Mouse (Mus musculus): ENCODE results near the gene Spryd3. TPM values are rescaled to one million over a fixed set of nuclear protein-coding genes. Genes with fewer than 3 reads are reported as not detected.

The Spryd3 gene
- polyA plus RNA-seq, 1 experiment from 2014 or later: 93.5 TPM

GRCm38 (mm10) chr15:102144726-102145125, 8.7 kb upstream of the Spryd3 start:
- H3K36me3 ChIP-seq: no peaks in the 10 kb centered on the region
- H3K4me1 ChIP-seq (replicated peaks): no peaks in the 10 kb centered on the region
- 0 out of 2 replicates have a peak overlapping the region, but pooled peaks have one; percentile 0 for H3K4me3 ChIP-seq
- peaks cover 34% of the 10 kb centered on the region for H3K27me3 ChIP-seq
- H3K9ac ChIP-seq: no peak overlapping the region
- WGBS: 15% methylated on average over 19 of the region's 19 CpGs
- H3K9me3 ChIP-seq: no peaks in the 10 kb centered on the region
- H3K27ac ChIP-seq (replicated peaks): no peak overlapping the region
- H3K4me2 ChIP-seq: peak overlapping the region; percentile 14
- no peak for ATAC-seq (ENCODE audit: low FRiP score, low read depth)

- Histone ChIP-seq H3K36me3 (no peaks in the 10 kb centered on the region), H3K9ac (no peak within 1 kb of the TSS)
- 9% methylated on average over 22 of the region's 22 CpGs for WGBS
Measured at GRCm38 (mm10) chr15:102144274-102144711, 8.3 kb upstream of the Spryd3 start, which contains the start of gene Igfbp6. Igfbp6 (plus strand) TSS chr15:102144362.

GRCm38 (mm10) chr15:102142914-102143912, 7.2 kb upstream of the Spryd3 start:
- no peaks in the 10 kb centered on the region for H3K9me3 ChIP-seq
- H3K36me3 ChIP-seq: no peaks in the 10 kb centered on the region
- no peaks in the 10 kb centered on the region for H3K4me1 ChIP-seq (replicated peaks)
- H3K9ac ChIP-seq: no peak overlapping the region
- no peak overlapping the region for H3K4me2 ChIP-seq
- no peak for ATAC-seq (ENCODE audit: low FRiP score, low read depth)
- no peak overlapping the region for H3K27ac ChIP-seq (replicated peaks)
- 61% methylated on average over 23 of the region's 23 CpGs for WGBS
- no peak overlapping the region for H3K4me3 ChIP-seq
- peaks cover 34% of the 10 kb centered on the region for H3K27me3 ChIP-seq

More at GRCm38 (mm10) chr15:102144274-102144711, 8.3 kb upstream of the Spryd3 start, which contains the start of gene Igfbp6:
- Histone ChIP-seq H3K4me2 (peak within 1 kb of the TSS; percentile 14), H3K4me1 (replicated peaks) (no peaks in the 10 kb centered on the region), H3K9me3 (no peaks in the 10 kb centered on the region), H3K27ac (replicated peaks) (no peak within 1 kb of the TSS), H3K4me3 (0 out of 2 replicates have a peak within 1 kb of the TSS, but pooled peaks have one; percentile 0), H3K27me3 (peaks cover 34% of the 10 kb centered on the region)
- ATAC-seq (ENCODE audit: low FRiP score, low read depth): no peak

GRCm38 (mm10) chr15:102141120-102141519, 5.1 kb upstream of the Spryd3 start:
- Histone ChIP-seq H3K9me3 (no peaks in the 10 kb centered on the region), H3K27ac (replicated peaks) (no peak overlapping the region), H3K4me1 (replicated peaks) (peaks cover 8% of the 10 kb centered on the region; the same call in 1 of the 2 replicates), H3K27me3 (peaks cover 34% of the 10 kb centered on the region), H3K36me3 (no peaks in the 10 kb centered on the region), H3K4me2 (no peak overlapping the region), H3K4me3 (no peak overlapping the region), H3K9ac (no peak overlapping the region)
- 87% methylated on average over 5 of the region's 5 CpGs for WGBS
- no peak for ATAC-seq (ENCODE audit: low FRiP score, low read depth)

- WGBS: 4% methylated on average over 33 of the region's 35 CpGs
- H3K9ac ChIP-seq: peak overlapping the region; percentile 89
- no peaks in the 10 kb centered on the region for H3K27me3 ChIP-seq
- ATAC-seq (ENCODE audit: low FRiP score, low read depth): peak; percentile 82
- peak overlapping the region; percentile 88 for H3K27ac ChIP-seq (replicated peaks)
- H3K9me3 ChIP-seq: no peaks in the 10 kb centered on the region
- H3K4me2 ChIP-seq: peak overlapping the region; percentile 65
- peak overlapping the region; percentile 93 for H3K4me3 ChIP-seq
- H3K36me3 ChIP-seq: peaks cover 22% of the 10 kb centered on the region
- peaks cover 25% of the 10 kb centered on the region for H3K4me1 ChIP-seq (replicated peaks)
Measured at GRCm38 (mm10) chr15:102135522-102136128, 409 bp downstream of the Spryd3 start.

GRCm38 (mm10) chr15:102134709-102135108, 1.3 kb downstream of the Spryd3 start:
- peak overlapping the region; percentile 93 for H3K4me3 ChIP-seq
- 88% methylated on average over 2 of the region's 2 CpGs for WGBS
- H3K9me3 ChIP-seq: no peaks in the 10 kb centered on the region
- H3K36me3 ChIP-seq: peaks cover 31% of the 10 kb centered on the region
- H3K9ac ChIP-seq: peak overlapping the region; percentile 89; the same call in 1 of the 2 replicates
- ATAC-seq (ENCODE audit: low FRiP score, low read depth): no peak
- peaks cover 25% of the 10 kb centered on the region for H3K4me1 ChIP-seq (replicated peaks)
- peak overlapping the region; percentile 65 for H3K4me2 ChIP-seq
- no peak overlapping the region for H3K27ac ChIP-seq (replicated peaks)
- H3K27me3 ChIP-seq: no peaks in the 10 kb centered on the region

- H3K27me3 ChIP-seq: no peaks in the 10 kb centered on the region
- no peak overlapping the region for H3K4me3 ChIP-seq
- no peaks in the 10 kb centered on the region for H3K9me3 ChIP-seq
- H3K27ac ChIP-seq (replicated peaks): no peak overlapping the region
- H3K36me3 ChIP-seq: peaks cover 44% of the 10 kb centered on the region
- ATAC-seq (ENCODE audit: low FRiP score, low read depth): no peak
- 85% methylated on average over 9 of the region's 9 CpGs for WGBS
- H3K4me1 ChIP-seq (replicated peaks): peaks cover 25% of the 10 kb centered on the region
- H3K9ac ChIP-seq: no peak overlapping the region
- H3K4me2 ChIP-seq: no peak overlapping the region
Measured at GRCm38 (mm10) chr15:102133314-102133713, 2.7 kb downstream of the Spryd3 start.

GRCm38 (mm10) chr15:102126303-102126702, 9.7 kb downstream of the Spryd3 start:
- H3K36me3 ChIP-seq: peaks cover 70% of the 10 kb centered on the region
- no peaks in the 10 kb centered on the region for H3K4me1 ChIP-seq (replicated peaks)
- H3K9me3 ChIP-seq: no peaks in the 10 kb centered on the region
- WGBS: 71% methylated on average over 2 of the region's 2 CpGs
- H3K27me3 ChIP-seq: no peaks in the 10 kb centered on the region
- H3K4me2 ChIP-seq: no peak overlapping the region
- no peak overlapping the region for H3K27ac ChIP-seq (replicated peaks)
- H3K4me3 ChIP-seq: no peak overlapping the region
- ATAC-seq (ENCODE audit: low FRiP score, low read depth): no peak
- no peak overlapping the region for H3K9ac ChIP-seq

GRCm38 (mm10) chr15:102120530-102120929, 15.5 kb downstream of the Spryd3 start:
- no peak overlapping the region for H3K9ac ChIP-seq
- H3K36me3 ChIP-seq: peaks cover 60% of the 10 kb centered on the region
- H3K27me3 ChIP-seq: no peaks in the 10 kb centered on the region
- ATAC-seq (ENCODE audit: low FRiP score, low read depth): no peak
- H3K9me3 ChIP-seq: no peaks in the 10 kb centered on the region
- H3K27ac ChIP-seq (replicated peaks): no peak overlapping the region
- WGBS: 88% methylated on average over 5 of the region's 5 CpGs
- no peak overlapping the region for H3K4me2 ChIP-seq
- H3K4me1 ChIP-seq (replicated peaks): peaks cover 33% of the 10 kb centered on the region
- H3K4me3 ChIP-seq: no peak overlapping the region

- H3K9ac ChIP-seq: no peak overlapping the region
- no peak overlapping the region for H3K4me3 ChIP-seq
- peaks cover 37% of the 10 kb centered on the region for H3K4me1 ChIP-seq (replicated peaks)
- no peaks in the 10 kb centered on the region for H3K9me3 ChIP-seq
- H3K27ac ChIP-seq (replicated peaks): no peak overlapping the region
- no peaks in the 10 kb centered on the region for H3K27me3 ChIP-seq
- H3K36me3 ChIP-seq: peaks cover 55% of the 10 kb centered on the region
- 70% methylated on average over 2 of the region's 2 CpGs for WGBS
- no peak overlapping the region for H3K4me2 ChIP-seq
- no peak for ATAC-seq (ENCODE audit: low FRiP score, low read depth)
Measured at GRCm38 (mm10) chr15:102119831-102120170, 16.2 kb downstream of the Spryd3 start.

- 76% methylated on average over 8 of the region's 8 CpGs for WGBS
- no peak for ATAC-seq (ENCODE audit: low FRiP score, low read depth)
- no peaks in the 10 kb centered on the region for H3K27me3 ChIP-seq
- H3K4me3 ChIP-seq: no peak overlapping the region
- peaks cover 37% of the 10 kb centered on the region for H3K4me1 ChIP-seq (replicated peaks)
- no peak overlapping the region for H3K4me2 ChIP-seq
- H3K9me3 ChIP-seq: no peaks in the 10 kb centered on the region
- peaks cover 50% of the 10 kb centered on the region for H3K36me3 ChIP-seq
- H3K27ac ChIP-seq (replicated peaks): no peak overlapping the region; the same call in 1 of the 2 replicates
- H3K9ac ChIP-seq: no peak overlapping the region
Measured at GRCm38 (mm10) chr15:102119121-102119830, 16.8 kb downstream of the Spryd3 start.

All from hindbrain, embryonic 15.5 days (tissue).